Mouse (Mus musculus): ENCODE data around the gene Npc2.

- no peak for TF ChIP-seq CTCF (IDR thresholded peaks at IDR 0.05)
- TF ChIP-seq POLR2A (IDR thresholded peaks at IDR 0.05; ENCODE audit: insufficient read depth, low read depth, low read length): no peak
Observed at GRCm38 (mm10) chr12:84766113-84766735, 6.7 kb downstream of the Npc2 start.

All from heart, adult 2 months (tissue).